Mouse (Mus musculus): ENCODE data around the gene Tmem259.

Gene Tmem259

GRCm38 (mm10) chr10:79986232-79986878, 2.2 kb upstream of the Tmem259 start:
- DNase-seq, result no peak

- DNase-seq, result peak; percentile 70
These were observed 1.5 kb upstream of the Tmem259 start for GRCm38 (mm10) chr10:79985334-79986231.

GRCm38 (mm10) chr10:79984871-79985270, 741 bp upstream of the Tmem259 start:
- peak; percentile 96 for DNase-seq

- peak; percentile 81 for DNase-seq
These were observed 460 bp downstream of the Tmem259 start for GRCm38 (mm10) chr10:79983670-79984069.

GRCm38 (mm10) chr10:79983205-79983604, 925 bp downstream of the Tmem259 start:
- DNase-seq, result no peak

GRCm38 (mm10) chr10:79979401-79980155, 4.6 kb downstream of the Tmem259 start:
- DNase-seq, result no peak

GRCm38 (mm10) chr10:79978061-79978460, 6.1 kb downstream of the Tmem259 start:
- no peak for DNase-seq

GRCm38 (mm10) chr10:79977324-79977723, 6.8 kb downstream of the Tmem259 start:
- DNase-seq, result no peak

- no peak for DNase-seq
These were observed 7.4 kb downstream of the Tmem259 start for GRCm38 (mm10) chr10:79976722-79977107.

GRCm38 (mm10) chr10:79976071-79976721, 7.9 kb downstream of the Tmem259 start:
- no peak for DNase-seq

- no peak for DNase-seq
These were observed 9.5 kb downstream of the Tmem259 start for GRCm38 (mm10) chr10:79974668-79975067.

- DNase-seq, result no peak
These were observed 10.0 kb downstream of the Tmem259 start for GRCm38 (mm10) chr10:79974087-79974486.

GRCm38 (mm10) chr10:79972831-79973230, 11.3 kb downstream of the Tmem259 start:
- peak; percentile 51 for DNase-seq

GRCm38 (mm10) chr10:79971183-79971497, 13.0 kb downstream of the Tmem259 start:
- DNase-seq, result no peak

GRCm38 (mm10) chr10:79970415-79971182, 13.5 kb downstream of the Tmem259 start, which contains the start of gene Grin3b:
Gene Grin3b, plus strand, starts transcription at chr10:79970715.
- DNase-seq, result no peak

GRCm38 (mm10) chr10:79969124-79969568, 15.0 kb downstream of the Tmem259 start:
- peak; percentile 62 for DNase-seq

GRCm38 (mm10) chr10:79968181-79968580, 15.9 kb downstream of the Tmem259 start:
- DNase-seq, result no peak

- peak; percentile 81 for DNase-seq
These were observed 17.2 kb downstream of the Tmem259 start for GRCm38 (mm10) chr10:79966886-79967400.

GRCm38 (mm10) chr10:79965325-79965724, 18.8 kb downstream of the Tmem259 start:
- no peak for DNase-seq

- no peak for DNase-seq
These were observed 19.4 kb downstream of the Tmem259 start for GRCm38 (mm10) chr10:79964727-79965126.

- no peak for DNase-seq
These were observed 23.3 kb downstream of the Tmem259 start for GRCm38 (mm10) chr10:79960671-79961294.
